Comparison of ENCODE assay signal across 15 mouse cellular contexts in the genomic region with DNA sequence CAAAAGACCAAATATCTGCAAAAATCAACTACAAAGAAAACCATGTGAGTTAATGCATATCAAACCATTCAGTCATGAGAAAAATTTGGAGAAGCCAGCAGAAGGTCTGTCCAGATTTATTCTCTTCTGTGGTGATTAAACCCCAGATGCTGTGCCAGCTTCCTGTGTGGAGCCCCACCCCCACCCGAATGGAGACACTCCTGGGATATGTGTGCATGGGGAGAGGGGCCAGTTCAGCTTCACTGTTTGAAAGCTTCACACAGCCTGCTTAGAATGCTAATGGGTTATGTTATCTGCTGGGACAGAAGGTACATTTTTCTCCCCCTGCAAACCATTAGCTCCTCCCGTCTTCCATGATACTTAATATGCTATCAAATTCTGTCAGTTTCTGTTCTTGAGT.
DNase-seq lines count a peak whose midpoint lies in the region; ATAC-seq lines count a peak whose summit lies in the region.
"Had no signal": no experiment of that assay in that cellular context is flagged by ENCODE, and none has a peak within 500 bp of the region (broad histone marks: within the 10 kb centered on the region; RNA-seq: fewer than 3 reads in every experiment).

No protein-coding gene starts in this region.

- WGBS in midbrain, embryonic 12.5 days: 25% methylated on average over 2 of the region's 2 CpGs
- 24% methylated on average over 2 of the region's 2 CpGs for WGBS in midbrain, embryonic 15.5 days
- WGBS in hindbrain, embryonic 13.5 days: 19% methylated on average over 2 of the region's 2 CpGs
- 5% methylated on average over 2 of the region's 2 CpGs for WGBS in neural tube, embryonic 14.5 days

- peak; percentile 51 to 71 for DNase-seq in cerebellum, postnatal 10 days
- no peak for DNase-seq in cerebellum, adult 11-12 months
- no peak for DNase-seq in kidney, adult 11 months
- no peak for DNase-seq in ovary, postnatal 14 days (ENCODE audit: low spot score)
- DNase-seq: adrenal gland, postnatal 36 days; gastrocnemius, postnatal 36 days; liver, embryonic 13.5 days; thymus, postnatal 14 days had no signal

- no peak overlapping the region for H3K27ac ChIP-seq in midbrain, embryonic 12.5 days (replicated peaks)
- H3K27ac ChIP-seq in midbrain, embryonic 15.5 days: no peak overlapping the region
- no peak overlapping the region for H3K27ac ChIP-seq in hindbrain, embryonic 13.5 days
- H3K27ac ChIP-seq in neural tube, embryonic 14.5 days (ENCODE audit: low read depth, low read length): no peak overlapping the region
- H3K27ac ChIP-seq: liver, embryonic 13.5 days had no signal

- ATAC-seq in midbrain, embryonic 12.5 days (ENCODE audit: low FRiP score, low read depth): peak; percentile 72
- no peak; the same call in 1 of the 2 replicates for ATAC-seq in midbrain, embryonic 15.5 days (replicated peaks)
- ATAC-seq in hindbrain, embryonic 13.5 days (ENCODE audit: low FRiP score): peak; percentile 65; the same call in 1 of the 2 replicates
- peak; percentile 73; the same call in 1 of the 2 replicates for ATAC-seq in neural tube, embryonic 14.5 days (ENCODE audit: low read depth)
- ATAC-seq: intestine, postnatal 0 days had no signal

- H3K36me3 ChIP-seq in midbrain, embryonic 12.5 days: no peaks in the 10 kb centered on the region
- no peaks in the 10 kb centered on the region for H3K36me3 ChIP-seq in midbrain, embryonic 15.5 days (replicated peaks)
- no peaks in the 10 kb centered on the region for H3K36me3 ChIP-seq in hindbrain, embryonic 13.5 days
- no peaks in the 10 kb centered on the region for H3K36me3 ChIP-seq in neural tube, embryonic 14.5 days (ENCODE audit: control insufficient read depth, insufficient read depth, low read length)
- H3K36me3 ChIP-seq: liver, embryonic 13.5 days had no signal

- H3K4me3 ChIP-seq in midbrain, embryonic 12.5 days: no peak overlapping the region
- no peak overlapping the region for H3K4me3 ChIP-seq in midbrain, embryonic 15.5 days
- H3K4me3 ChIP-seq in hindbrain, embryonic 13.5 days: no peak overlapping the region
- no peak overlapping the region for H3K4me3 ChIP-seq in neural tube, embryonic 14.5 days (ENCODE audit: low read depth, low read length)
- H3K4me3 ChIP-seq: liver, embryonic 13.5 days had no signal

- H3K4me2 ChIP-seq in midbrain, embryonic 12.5 days (replicated peaks): no peak overlapping the region
- no peak overlapping the region for H3K4me2 ChIP-seq in midbrain, embryonic 15.5 days
- H3K4me2 ChIP-seq in hindbrain, embryonic 13.5 days: no peak overlapping the region
- H3K4me2 ChIP-seq in neural tube, embryonic 14.5 days (ENCODE audit: low read depth, low read length): no peak overlapping the region
- H3K4me2 ChIP-seq: heart, embryonic 11.5 days; liver, embryonic 13.5 days had no signal

- no peaks in the 10 kb centered on the region for H3K9me3 ChIP-seq in midbrain, embryonic 12.5 days
- no peaks in the 10 kb centered on the region for H3K9me3 ChIP-seq in midbrain, embryonic 15.5 days
- H3K9me3 ChIP-seq in hindbrain, embryonic 13.5 days: no peaks in the 10 kb centered on the region
- H3K9me3 ChIP-seq in neural tube, embryonic 14.5 days (ENCODE audit: control insufficient read depth, low read length): no peaks in the 10 kb centered on the region
- H3K9me3 ChIP-seq: liver, embryonic 13.5 days had no signal

- H3K4me1 ChIP-seq in midbrain, embryonic 12.5 days: peaks cover 19% of the 10 kb centered on the region
- peaks cover 13% of the 10 kb centered on the region for H3K4me1 ChIP-seq in midbrain, embryonic 15.5 days
- H3K4me1 ChIP-seq in hindbrain, embryonic 13.5 days (replicated peaks): peaks cover 15% of the 10 kb centered on the region
- H3K4me1 ChIP-seq in neural tube, embryonic 14.5 days (ENCODE audit: control insufficient read depth, insufficient read depth, low read length): 0 out of 2 replicates have a peak, but pooled peaks cover 3% of the 10 kb centered on the region
- H3K4me1 ChIP-seq: liver, embryonic 13.5 days had no signal

- no peak overlapping the region for H3K9ac ChIP-seq in midbrain, embryonic 12.5 days (replicated peaks)
- H3K9ac ChIP-seq in midbrain, embryonic 15.5 days: no peak overlapping the region
- H3K9ac ChIP-seq in hindbrain, embryonic 13.5 days: no peak overlapping the region
- no peak overlapping the region for H3K9ac ChIP-seq in neural tube, embryonic 14.5 days (replicated peaks; ENCODE audit: low read depth, low read length)
- H3K9ac ChIP-seq: liver, embryonic 13.5 days had no signal

- H3K27me3 ChIP-seq in midbrain, embryonic 12.5 days: peaks cover 45% of the 10 kb centered on the region
- peaks cover 3% of the 10 kb centered on the region for H3K27me3 ChIP-seq in midbrain, embryonic 15.5 days (replicated peaks)
- H3K27me3 ChIP-seq in hindbrain, embryonic 13.5 days: 0 out of 2 replicates have a peak, but pooled peaks cover 4% of the 10 kb centered on the region
- no peaks in the 10 kb centered on the region for H3K27me3 ChIP-seq in neural tube, embryonic 14.5 days (ENCODE audit: control insufficient read depth, insufficient read depth, low read length)
- H3K27me3 ChIP-seq: CH12.LX; liver, embryonic 13.5 days had no signal

Comparison
In these comparisons a context has a peak if more than half of its experiments do, and no peak if none do; other contexts are left out.
1. DNase-seq: peak in cerebellum, postnatal 10 days (2 of 2); none in cerebellum, adult 11-12 months (single experiment), kidney, adult 11 months (single experiment) and ovary, postnatal 14 days (single experiment).